Mouse (Mus musculus): ENCODE measurements around the gene Sncg. TPM values are rescaled to one million over a fixed set of nuclear protein-coding genes. Genes with fewer than 3 reads are reported as not detected.

Sncg gene
- polyA plus RNA-seq, 1 experiment, result 19.1 TPM

DNA sequence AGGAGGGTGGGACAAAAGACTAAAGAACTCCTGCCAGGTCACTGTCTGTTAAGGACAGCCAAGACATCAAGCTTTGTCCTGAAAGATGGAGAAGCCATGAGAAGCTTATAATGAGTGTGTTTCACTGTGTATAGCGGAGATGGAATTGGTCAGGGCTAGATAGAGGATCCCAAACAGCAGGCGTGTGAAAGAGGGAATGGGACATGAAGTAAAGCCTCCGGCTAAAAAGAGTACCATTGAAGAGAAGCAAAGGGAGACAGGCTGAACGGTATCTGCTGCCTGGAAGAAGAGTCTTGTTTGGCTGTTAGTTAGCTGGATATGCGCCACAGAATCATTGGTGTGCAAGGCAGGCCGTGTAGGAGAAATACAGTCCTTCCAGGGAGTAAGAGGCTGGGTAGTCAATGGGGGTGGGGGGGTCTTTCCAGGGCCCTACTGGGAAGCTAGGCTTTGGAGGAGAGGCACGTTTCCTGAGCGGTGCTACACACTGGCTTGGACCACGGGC, 43.9 kb downstream of the Sncg start:
- WGBS, result 94% methylated on average over 9 of the region's 9 CpGs

GRCm38 (mm10) chr14:34327618-34328017, 47.0 kb downstream of the Sncg start:
- TF ChIP-seq CTCF (conservative IDR thresholded peaks at IDR 0.05; ENCODE audit: insufficient read depth, insufficient read length, low read depth, low read length) (no peak), POLR2A (IDR thresholded peaks at IDR 0.05; ENCODE audit: low read depth, low read length) (no peak)
- Histone ChIP-seq H3K4me1 (ENCODE audit: control insufficient read depth, insufficient read depth, low read length) (peaks cover 5% of the 10 kb centered on the region; the same call in 1 of the 2 replicates), H3K36me3 (ENCODE audit: control insufficient read depth, insufficient read depth, low read length) (peaks cover 16% of the 10 kb centered on the region), H3K4me3 (ENCODE audit: insufficient read depth, low read depth, low read length) (no peak overlapping the region), H3K27ac (ENCODE audit: insufficient read depth, low read depth, low read length) (no peak overlapping the region), H3K27me3 (replicated peaks; ENCODE audit: control insufficient read depth, insufficient read depth, low read length) (no peaks in the 10 kb centered on the region)
- no peak for DNase-seq
- 68% methylated on average over 1 of the region's 1 CpGs for WGBS

More for the DNA sequence above, 43.9 kb downstream of the Sncg start:
- Histone ChIP-seq H3K27me3 (replicated peaks; ENCODE audit: control insufficient read depth, insufficient read depth, low read length) (no peaks in the 10 kb centered on the region), H3K4me3 (ENCODE audit: insufficient read depth, low read depth, low read length) (no peak overlapping the region), H3K4me1 (ENCODE audit: control insufficient read depth, insufficient read depth, low read length) (peaks cover 5% of the 10 kb centered on the region; the same call in 1 of the 2 replicates), H3K36me3 (ENCODE audit: control insufficient read depth, insufficient read depth, low read length) (peaks cover 16% of the 10 kb centered on the region), H3K27ac (ENCODE audit: insufficient read depth, low read depth, low read length) (no peak overlapping the region)
- no peak for TF ChIP-seq POLR2A (IDR thresholded peaks at IDR 0.05; ENCODE audit: low read depth, low read length)
- TF ChIP-seq CTCF (conservative IDR thresholded peaks at IDR 0.05; ENCODE audit: insufficient read depth, insufficient read length, low read depth, low read length), result no peak
- no peak for DNase-seq

GRCm38 (mm10) chr14:34326606-34327005, 48.0 kb downstream of the Sncg start:
- no peak for TF ChIP-seq CTCF (conservative IDR thresholded peaks at IDR 0.05; ENCODE audit: insufficient read depth, insufficient read length, low read depth, low read length)
- no peak for TF ChIP-seq POLR2A (IDR thresholded peaks at IDR 0.05; ENCODE audit: low read depth, low read length)
- Histone ChIP-seq H3K4me3 (ENCODE audit: insufficient read depth, low read depth, low read length) (no peak overlapping the region), H3K27me3 (replicated peaks; ENCODE audit: control insufficient read depth, insufficient read depth, low read length) (no peaks in the 10 kb centered on the region), H3K27ac (ENCODE audit: insufficient read depth, low read depth, low read length) (no peak overlapping the region), H3K4me1 (ENCODE audit: control insufficient read depth, insufficient read depth, low read length) (peaks cover 2% of the 10 kb centered on the region; the same call in 1 of the 2 replicates), H3K36me3 (ENCODE audit: control insufficient read depth, insufficient read depth, low read length) (peaks cover 18% of the 10 kb centered on the region)
- 91% methylated on average over 3 of the region's 3 CpGs for WGBS
- no peak for DNase-seq

- Histone ChIP-seq H3K4me1 (ENCODE audit: control insufficient read depth, insufficient read depth, low read length) (no peaks in the 10 kb centered on the region), H3K36me3 (ENCODE audit: control insufficient read depth, insufficient read depth, low read length) (peaks cover 17% of the 10 kb centered on the region), H3K27ac (ENCODE audit: insufficient read depth, low read depth, low read length) (no peak overlapping the region), H3K4me3 (ENCODE audit: insufficient read depth, low read depth, low read length) (no peak overlapping the region), H3K27me3 (replicated peaks; ENCODE audit: control insufficient read depth, insufficient read depth, low read length) (no peaks in the 10 kb centered on the region; the same call in 1 of the 2 replicates)
- WGBS, result 98% methylated on average over 5 of the region's 5 CpGs
- no peak for DNase-seq
- no peak for TF ChIP-seq CTCF (conservative IDR thresholded peaks at IDR 0.05; ENCODE audit: insufficient read depth, insufficient read length, low read depth, low read length)
- TF ChIP-seq POLR2A (IDR thresholded peaks at IDR 0.05; ENCODE audit: low read depth, low read length), result no peak
Measured at GRCm38 (mm10) chr14:34323576-34324085, 51.0 kb downstream of the Sncg start.

Other genes with a start within 250 kb of the Sncg start
- 0.03 and 0.06 TPM in 2 replicates for gene Npy4r, start 222.3 kb downstream of the Sncg start, polyA plus RNA-seq (2012; rRNA removed)
- gene Gprin2, start 173.1 kb downstream of the Sncg start, polyA plus RNA-seq (2012; rRNA removed), result 0.11 and 0.20 TPM in 2 replicates
- gene Syt15, start 155.2 kb downstream of the Sncg start, polyA plus RNA-seq (2012; rRNA removed), result 1.3 and 1.5 TPM in 2 replicates
- gene Shld2, start 64.3 kb downstream of the Sncg start, polyA plus RNA-seq (2012; rRNA removed), result 3.6 TPM in 2 replicates
- 236 and 242 TPM in 2 replicates for gene Glud1, start 64.1 kb downstream of the Sncg start, polyA plus RNA-seq (2012; rRNA removed)
- 16.3 and 28.4 TPM in 2 replicates for gene Fam25c, start 19.4 kb downstream of the Sncg start, polyA plus RNA-seq (2012; rRNA removed)
- gene Mmrn2, start 676 bp upstream of the Sncg start, polyA plus RNA-seq (2012; rRNA removed), result 16.2 and 19.4 TPM in 2 replicates
- gene Bmpr1a, start 128.6 kb upstream of the Sncg start, polyA plus RNA-seq (2012; rRNA removed), result 11.0 and 11.4 TPM in 2 replicates
- gene 9230112D13Rik, start 148.0 kb upstream of the Sncg start, polyA plus RNA-seq (2012; rRNA removed), result not detected in 2 replicates
- 1.9 and 26.0 TPM in 2 replicates for gene Ldb3, start 213.9 kb upstream of the Sncg start, polyA plus RNA-seq (2012; rRNA removed)
- gene Opn4, start 225.4 kb upstream of the Sncg start, polyA plus RNA-seq (2012; rRNA removed), result 0.10 TPM in 1 of 2 replicates, not detected in the other